Mouse (Mus musculus) layer of hippocampus, adult 18-20 months (tissue): Measurements from ENCODE around the gene Ccpg1os. TPM values are rescaled to one million over a fixed set of nuclear protein-coding genes. Genes with fewer than 3 reads are reported as not detected.

Experiments used
- DNase-seq, 2 experiments: peaks; one replicate each; pipeline ENCODE4 v3.0.0; 2022; ENCODE audit warnings: low spot score in 2 of 2
- total RNA-seq, 2 experiments: library from RNA; stranded (reverse); gene quantifications; 2 replicates each; pipeline ENCODE4 v1.2.3; 2021

The Ccpg1os gene
- total RNA-seq, 2 experiments from 2014 or later = 12.4 to 12.6 TPM

DNA sequence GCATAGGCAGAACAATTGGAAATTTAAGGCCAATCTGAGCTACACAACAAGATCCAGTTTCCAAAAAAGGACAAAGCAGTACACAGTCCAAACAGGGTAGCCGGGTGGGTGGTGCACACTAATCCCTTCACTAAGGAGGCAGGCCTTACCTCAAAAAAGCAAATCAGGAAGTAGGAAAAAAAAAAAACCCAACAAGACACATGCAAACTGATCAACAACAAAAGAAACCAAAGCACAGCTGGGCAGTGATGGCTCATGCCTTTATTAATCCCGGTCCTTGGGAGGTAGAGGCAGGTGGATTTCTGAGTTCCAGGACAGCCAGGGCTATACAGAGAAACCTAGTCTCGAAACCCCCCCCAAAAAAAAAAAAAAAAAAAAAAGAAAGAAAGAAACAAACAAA, 2.5 kb upstream of the Ccpg1os start:
- no peak for DNase-seq

DNA sequence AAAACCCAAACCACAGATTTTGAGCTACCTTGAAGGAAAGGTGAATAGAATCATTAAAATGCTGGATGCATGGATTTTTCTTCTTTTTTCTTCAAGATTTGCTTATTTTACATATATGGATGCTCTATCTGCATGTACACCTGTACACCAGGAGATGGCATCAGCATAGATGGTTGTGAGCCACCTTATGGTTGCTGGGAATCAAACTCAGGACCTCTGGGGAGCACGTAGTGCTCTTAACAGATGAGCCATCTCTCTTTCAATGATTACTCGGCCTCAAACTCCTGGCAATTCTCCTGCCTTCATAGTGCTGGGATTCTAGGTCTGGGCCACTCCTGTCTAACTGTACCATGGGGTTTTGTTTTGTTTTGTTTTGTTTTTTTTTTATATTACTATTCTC, 2.1 kb downstream of the Ccpg1os start:
- no peak for DNase-seq

DNA sequence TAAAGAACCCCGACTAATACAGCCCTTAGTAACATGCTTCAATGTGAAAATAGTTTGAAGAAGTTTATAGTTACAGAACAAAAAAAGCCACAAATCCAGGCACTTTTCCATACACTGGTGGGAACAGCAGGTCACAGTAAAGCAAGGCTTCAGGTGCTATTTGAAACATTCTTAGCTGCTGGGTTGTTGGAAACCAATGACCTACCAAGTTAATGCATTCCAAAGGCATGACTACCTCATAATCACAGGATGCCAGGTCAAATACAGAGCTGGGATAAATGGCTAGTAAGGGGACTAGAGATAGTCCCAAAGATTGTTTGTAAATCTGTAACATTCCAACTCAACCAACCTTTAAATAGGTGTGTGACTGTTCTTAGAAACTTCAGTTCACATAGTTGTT, 9.9 kb downstream of the Ccpg1os start:
- no peak for DNase-seq

DNA sequence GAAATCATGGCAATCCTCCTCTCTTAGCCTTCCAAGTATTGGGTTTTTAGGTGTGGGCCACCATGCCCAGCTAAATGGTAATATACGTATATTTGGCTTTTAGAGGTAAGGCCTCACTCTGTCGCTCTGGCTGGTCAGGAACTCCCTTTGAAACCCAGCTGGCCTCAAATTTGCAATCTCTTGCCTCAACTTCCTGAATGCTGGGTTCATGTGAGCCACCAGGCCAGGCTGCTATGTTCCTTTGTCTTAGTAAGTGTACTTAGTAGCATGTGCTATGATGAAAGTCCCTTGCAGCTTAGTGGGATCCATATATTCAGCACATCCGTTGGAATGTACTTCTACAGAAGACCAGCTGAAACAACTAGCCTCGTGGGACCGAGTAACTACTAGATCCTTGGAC, 10.4 kb downstream of the Ccpg1os start:
- no peak for DNase-seq

DNA sequence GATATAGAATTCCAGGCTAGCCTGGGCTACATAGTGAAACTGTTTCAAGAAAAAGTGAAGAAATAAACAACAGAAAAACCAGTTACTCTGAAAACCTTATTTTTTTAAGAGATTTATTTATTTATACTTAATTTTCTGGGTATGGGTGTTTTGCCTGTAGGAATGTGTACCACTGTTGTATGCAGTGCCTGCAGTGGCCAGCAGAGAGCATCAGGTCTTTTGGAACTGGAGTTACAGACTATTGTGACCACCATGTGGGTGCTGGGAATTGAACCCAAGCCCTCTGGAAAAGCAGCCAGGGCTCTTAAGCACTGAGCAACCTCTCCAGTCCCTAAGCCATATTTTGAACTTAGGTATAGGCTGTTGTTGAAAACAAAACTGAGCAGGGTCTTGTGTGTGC, 12.2 kb downstream of the Ccpg1os start:
- DNase-seq = no peak

DNA sequence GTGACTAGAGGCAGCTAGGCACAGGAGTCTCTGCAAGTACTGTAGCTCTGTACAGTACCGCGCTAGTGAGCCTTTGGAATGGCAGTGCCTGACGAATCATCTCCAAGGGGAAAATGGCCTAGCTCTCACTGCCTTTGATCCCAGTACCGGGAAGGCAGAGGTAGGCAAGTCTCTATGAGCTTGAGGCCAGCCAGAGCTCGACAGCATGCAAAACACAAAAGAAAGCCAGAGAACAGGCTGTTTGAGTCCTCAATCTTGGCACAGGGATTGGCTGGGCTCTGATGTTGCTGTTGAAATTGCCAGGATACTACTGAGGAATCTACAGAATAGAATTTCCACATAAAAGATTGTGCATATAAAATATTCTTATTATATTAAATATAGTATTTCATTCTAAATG, 12.7 kb downstream of the Ccpg1os start:
- peak in 1 of 2 experiments; percentile 54 for DNase-seq

DNA sequence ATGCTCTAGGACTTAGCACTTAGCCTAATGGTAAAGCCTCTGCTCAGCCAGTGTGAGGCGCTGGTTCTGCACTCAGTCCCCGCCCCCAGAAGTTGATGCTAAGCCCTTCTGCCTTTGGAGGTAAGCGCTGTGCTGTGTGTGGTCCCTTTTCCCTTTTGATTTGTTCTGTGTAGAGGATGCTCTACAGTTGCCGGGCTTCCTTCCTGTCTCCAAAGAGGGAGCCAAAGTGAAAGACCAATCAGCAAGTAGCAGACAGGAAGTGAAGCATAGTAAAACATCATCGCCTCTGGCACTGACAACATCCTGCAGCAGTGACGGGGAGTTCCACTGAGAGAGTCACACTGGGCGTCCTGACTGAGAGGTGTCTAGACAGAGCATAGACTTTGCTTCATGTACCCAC, 15.3 kb downstream of the Ccpg1os start:
- DNase-seq = no peak

DNA sequence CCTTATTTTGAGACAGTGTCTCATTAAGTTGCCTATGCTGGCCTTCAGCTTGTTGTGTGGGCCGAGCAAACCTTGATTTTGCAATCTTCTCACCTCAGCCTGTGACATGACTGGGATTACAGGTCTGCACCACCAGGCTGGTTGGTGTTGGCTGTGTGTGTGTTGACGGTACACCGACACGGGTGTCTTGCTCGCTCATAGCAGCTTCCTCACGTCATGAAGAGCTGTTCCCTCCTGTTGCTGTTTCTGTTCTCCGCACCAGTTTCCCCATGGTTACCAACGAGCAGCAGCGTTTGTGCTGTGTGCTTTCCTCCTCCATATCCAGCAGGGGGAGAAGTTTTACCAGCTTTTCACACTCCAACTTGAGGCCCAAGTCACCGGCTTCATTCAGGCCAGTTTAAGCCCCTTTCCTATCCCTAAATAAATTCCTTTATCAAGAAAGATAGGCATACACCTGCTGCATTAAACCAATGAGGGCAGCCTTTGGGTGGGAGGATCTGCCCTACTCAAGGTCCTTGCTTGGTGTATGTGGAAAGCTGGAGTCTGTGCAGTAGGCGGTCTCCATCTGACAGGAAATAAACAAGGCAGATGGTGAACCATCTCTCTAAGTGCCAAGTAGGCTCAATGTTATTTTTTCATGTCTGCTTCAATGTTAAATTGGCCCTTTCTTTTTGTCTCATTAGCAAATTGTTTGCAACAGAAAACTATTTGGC, 16.7 kb downstream of the Ccpg1os start:
- peak; percentile 87 to 96 for DNase-seq

DNA sequence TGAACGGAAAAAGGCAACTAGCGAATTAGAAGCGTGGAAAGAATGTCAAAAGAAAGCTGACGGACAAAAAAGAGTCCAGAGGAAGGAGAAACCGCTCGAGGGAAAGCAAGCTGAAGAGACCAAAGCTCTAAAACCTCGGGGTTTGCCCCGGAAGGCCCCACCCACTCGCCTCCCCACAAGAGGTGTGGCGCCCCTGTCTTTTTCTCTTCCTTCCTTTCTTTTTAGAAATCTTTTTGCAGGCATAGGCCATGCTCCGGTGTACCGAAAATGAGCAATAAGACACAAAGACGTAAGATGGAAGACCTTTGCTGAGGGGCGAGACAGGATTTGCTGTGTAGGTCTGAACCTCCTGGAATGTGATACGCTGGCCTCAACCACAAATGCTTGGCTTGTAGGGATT, 23.2 kb downstream of the Ccpg1os start:
- no peak for DNase-seq

DNA sequence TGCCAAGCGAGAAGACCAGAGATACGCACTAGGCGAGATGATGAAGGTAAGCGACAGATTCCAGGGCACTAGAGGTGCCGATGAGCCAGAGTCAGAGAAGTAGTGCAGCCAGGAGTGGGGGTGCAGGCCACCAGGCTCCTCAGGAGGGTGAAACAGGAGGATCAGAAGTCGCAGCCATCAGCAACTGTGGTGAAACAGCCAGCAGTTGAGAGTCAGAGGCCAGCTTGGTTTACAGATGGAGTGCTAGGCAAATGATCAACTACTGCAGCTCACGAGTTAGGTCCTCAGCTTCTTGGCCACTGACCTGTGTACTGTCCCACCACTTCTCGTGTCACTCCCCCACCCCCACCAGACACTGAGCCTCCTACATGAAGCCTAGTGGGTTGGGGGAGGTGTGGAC, 23.8 kb downstream of the Ccpg1os start:
- DNase-seq = no peak

DNA sequence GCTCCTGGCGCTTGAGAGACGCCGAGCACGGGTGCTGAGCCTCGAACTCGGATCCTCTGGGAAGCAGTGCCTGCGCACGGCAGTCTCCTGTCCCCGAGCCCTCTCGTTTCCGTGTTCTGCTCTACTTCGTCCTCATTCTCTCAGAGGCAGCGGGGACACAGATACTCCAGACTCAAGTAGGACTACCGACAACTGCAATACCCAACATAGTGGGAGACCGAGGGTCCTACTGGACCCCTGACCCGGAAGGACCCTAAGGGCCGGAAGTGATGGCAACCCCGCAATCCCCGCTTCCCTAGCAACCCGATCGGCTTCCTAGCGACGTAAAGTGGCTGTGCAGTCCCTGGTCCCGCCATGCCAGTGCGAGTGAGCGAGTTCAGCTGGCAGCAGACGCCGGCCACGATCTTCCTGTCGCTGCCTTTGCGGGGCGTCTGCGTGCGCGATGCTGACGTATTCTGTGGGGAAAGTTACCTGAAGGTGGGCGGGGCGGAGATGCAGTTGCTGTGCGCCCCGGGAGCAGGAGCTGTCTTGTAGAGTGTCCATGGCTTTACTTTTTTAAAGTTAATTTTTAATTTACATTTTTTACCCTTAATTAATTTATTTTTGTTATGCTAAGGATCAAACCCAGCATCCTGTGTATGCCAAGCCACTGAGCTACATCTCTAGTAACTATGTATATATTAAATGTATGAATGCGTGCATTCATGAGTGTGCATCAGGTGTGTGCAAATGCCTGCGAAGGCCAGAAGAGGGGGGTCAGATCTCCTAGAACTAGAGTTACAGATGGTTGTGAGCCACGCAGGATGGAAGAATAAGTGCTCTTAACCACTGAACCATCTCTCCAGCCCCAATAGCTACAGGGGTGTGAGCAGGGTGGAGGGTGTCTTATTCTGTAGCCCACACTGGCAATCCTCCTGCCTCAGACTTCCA, 26.4 kb downstream of the Ccpg1os start, which contains the start of the genes Dyx1c1 and Gm44503:
Gene Dyx1c1, plus strand, starts transcription at position 265 of the 930 bp plus-strand sequence.
Gene Gm44503, plus strand, starts transcription at position 332 of the 930 bp plus-strand sequence.
- peak; percentile 35 to 75 for DNase-seq

DNA sequence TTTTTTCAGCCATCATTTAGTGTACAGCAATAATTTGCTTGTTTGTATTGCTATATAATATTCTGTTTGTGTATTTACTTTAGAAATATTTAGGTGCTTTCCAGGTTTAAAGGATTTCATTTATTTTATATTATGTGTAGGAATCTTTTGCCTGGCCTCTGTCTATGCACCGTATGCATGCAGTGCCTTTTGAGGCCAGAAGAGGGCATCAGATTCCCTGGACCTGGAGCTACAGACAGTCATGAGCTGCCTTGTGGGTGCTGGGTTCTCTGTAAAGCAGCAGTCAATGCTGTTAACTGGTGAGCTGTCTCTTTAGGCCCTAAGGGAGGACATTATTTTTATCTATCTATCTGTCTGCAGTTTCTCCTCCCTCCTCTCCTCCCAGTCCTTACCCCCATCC, 29.6 kb downstream of the Ccpg1os start:
- DNase-seq = peak in 1 of 2 experiments; percentile 76

DNA sequence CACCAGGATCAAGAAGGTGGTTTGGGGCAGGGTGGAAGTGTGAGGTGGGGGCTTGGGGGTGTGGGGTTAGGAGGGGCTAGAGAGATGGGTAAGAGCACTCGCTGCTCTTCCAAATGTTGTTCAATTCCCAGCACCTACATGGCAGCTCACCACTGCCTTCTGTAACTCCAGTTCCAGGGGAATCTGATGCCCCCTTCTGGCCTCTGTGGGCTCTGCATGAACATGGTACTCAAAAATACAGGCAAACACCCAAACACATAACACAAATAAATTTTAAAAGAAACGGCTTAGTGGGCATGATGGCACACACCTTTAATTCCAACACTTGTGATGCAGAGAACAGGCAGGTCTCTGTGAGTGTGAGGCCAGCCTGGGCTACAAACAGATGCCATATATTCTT, 30.4 kb downstream of the Ccpg1os start:
- DNase-seq = no peak

DNA sequence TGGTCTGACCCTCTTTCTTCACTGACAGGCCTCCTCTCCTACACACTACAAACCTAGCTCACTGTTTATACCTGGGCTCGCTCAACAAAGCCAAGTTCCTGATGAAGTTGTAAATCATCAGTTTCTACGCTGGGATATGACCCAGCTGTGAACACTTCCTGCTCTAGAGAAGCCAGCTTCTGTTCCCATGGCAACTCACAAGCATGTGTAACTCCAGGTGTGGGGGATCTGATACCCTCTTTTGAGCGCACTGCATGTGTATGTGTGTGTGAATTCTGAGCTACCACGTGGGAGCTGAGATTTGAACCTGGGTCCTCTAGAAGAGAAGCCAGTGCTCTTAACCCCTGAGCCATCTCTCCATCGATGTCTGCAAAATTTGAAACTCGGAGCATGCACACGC, 35.6 kb downstream of the Ccpg1os start:
- DNase-seq = no peak

DNA sequence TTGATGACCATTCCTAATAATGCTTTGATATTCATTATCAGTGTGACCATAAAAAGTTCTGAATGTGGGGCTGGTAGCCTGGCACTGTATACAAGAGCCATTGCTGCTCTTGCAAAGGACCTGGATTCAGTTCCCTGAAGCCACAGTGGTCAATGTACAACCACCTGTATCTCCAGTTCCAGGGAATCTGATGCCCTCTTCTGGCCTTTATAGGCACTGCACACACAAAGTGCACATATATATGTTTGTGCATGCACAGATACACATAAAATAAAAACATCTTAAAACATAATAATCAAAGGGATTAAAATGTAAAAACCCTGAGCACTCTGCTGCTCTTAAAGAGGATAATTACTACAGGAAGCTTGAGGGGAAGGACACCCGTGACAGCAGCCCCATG, 38.2 kb downstream of the Ccpg1os start:
- no peak for DNase-seq

DNA sequence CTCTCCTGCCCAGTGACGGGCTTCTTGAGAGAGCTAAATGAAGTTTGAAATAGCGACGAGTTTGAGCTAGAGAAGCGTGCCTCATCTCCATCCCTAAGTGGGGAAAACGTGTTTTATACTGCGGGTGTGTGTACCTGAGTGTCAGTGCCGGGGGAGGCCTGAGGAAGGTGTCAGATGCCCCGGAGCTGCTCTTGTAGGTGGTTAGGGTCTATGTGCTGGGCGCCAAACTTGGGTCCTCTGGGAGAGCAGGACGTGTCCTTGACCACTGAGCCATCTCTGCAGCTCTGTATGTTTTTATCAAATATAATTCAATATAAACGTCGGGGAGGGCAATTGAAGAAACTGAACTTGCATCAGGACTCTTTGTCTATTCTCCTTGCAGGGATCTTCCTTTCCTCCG, 40.9 kb downstream of the Ccpg1os start:
- no peak for DNase-seq

DNA sequence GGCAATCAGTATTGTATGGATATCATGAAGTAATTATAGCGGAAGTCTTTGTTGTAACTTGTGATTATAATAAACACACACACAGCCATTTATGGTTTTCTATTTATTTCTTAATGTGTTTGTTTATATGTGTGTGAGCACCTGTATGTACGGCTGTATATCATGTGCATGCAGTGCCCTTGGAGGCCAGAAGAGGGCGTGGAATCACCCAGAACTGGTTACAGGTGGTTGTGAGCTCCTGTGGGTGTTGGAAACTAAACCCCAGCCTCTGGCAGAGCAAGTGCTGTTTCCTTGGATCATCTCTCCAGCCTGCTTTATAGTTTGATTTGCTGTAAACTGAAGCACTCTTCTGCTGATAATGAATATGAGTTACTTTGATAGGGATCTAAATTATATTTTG, 41.8 kb downstream of the Ccpg1os start:
- no peak for DNase-seq

DNA sequence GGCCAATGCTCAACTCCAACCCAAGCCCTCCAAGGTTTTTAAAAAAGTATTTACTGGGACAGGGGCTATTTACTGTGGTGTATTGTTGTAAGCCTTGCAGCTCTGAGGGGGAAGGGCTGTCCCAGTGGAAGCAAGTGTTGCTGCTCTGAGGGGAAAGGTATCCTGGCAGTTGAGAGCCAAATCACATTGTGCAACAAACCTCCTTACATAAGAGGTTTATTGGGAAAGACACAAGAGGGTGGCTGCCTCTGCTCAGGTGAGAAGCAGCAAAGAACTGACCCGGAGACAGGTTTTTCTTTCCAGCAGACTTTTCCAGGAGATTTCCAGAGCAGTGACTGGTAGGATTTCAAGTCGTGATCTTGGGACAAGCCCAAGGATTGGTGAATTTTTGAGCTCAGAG, 48.9 kb downstream of the Ccpg1os start:
- no peak for DNase-seq

DNA sequence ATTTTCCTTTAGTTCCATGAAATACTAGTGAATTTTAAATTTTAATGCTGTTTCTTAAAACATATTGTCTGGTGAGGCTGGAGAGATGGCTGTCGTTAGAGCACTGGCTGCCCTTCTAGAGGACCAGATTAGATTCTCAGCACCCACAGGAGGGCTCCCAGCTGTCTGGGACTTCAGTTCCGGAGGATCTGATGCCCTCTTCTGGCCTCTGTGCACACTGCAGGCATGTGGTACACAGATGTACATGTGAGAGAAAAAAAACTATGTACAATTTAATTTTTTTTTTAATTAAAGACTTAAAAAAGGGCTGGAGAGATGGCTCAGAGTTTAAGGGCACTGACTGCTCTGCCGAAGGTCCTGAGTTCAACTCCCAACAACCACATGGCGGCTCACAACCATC, 49.9 kb downstream of the Ccpg1os start:
- no peak for DNase-seq

DNA sequence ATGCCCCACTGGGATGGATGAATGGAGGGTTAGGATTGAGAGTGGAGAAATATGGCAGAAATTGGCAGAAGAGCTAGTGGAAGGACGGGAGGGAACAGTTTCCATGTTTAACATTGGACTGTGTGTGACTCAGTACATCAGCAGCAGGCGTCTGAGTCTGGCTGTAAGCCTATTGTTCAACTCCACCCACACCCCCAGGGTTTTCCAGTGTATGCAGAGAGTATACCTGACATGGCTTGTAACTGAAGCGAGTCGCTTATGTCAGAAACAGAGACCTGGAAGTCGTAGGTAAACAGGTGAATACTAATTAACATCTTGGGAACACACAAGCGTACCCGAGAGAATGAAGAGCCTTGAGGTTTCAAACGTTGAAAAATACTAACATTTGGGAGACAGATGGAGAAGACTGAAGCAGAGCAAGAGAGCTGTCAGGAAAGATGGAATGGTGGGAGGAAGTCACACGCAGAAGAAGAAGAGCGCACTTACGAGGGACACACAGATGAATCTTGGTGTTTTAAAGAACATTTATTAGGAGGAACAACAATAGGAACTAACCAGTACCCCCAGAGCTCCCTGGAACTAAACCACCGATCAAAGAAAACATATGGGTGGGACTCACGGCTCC, 53.9 kb downstream of the Ccpg1os start:
- peak; percentile 80 to 92 for DNase-seq
